Mouse (Mus musculus) thymus, adult 2 months (tissue): ENCODE measurements around the gene Kank3. TPM values are rescaled to one million over a fixed set of nuclear protein-coding genes. Genes with fewer than 3 reads are reported as not detected.
"Not testable (repeated sequence)": the region's sequence is repeated elsewhere in the genome, so short reads cannot be mapped to it uniquely, and the experiment has no call there.

Experiments used
- DNase-seq: peaks from one replicate; pipeline ENCODE4 v3.0.0; 2021
- H3K27ac ChIP-seq: fragments of 200-500 bp; 2 replicates; pipeline ENCODE4 v1.5.1; 2012; ENCODE audit warnings: low read length, control low read depth; ENCODE audit not compliant: control insufficient read depth, insufficient read depth
- H3K27me3 ChIP-seq: fragments of 200-500 bp; 2 replicates; pipeline ENCODE4 v1.6.1; 2012; ENCODE audit warnings: mild to moderate bottlenecking, low read length, moderate library complexity, mixed read lengths; ENCODE audit not compliant: control insufficient read depth, insufficient read depth
- H3K36me3 ChIP-seq: fragments of 200-500 bp; 2 replicates; pipeline ENCODE4 v1.6.1; 2012; ENCODE audit warnings: mild to moderate bottlenecking, low read length, moderate library complexity; ENCODE audit not compliant: control insufficient read depth, insufficient read depth
- H3K4me1 ChIP-seq: fragments of 200-500 bp; replicated peaks from 2 replicates; pipeline ENCODE4 v1.6.1; 2012; ENCODE audit warnings: low read length; ENCODE audit not compliant: control insufficient read depth, insufficient read depth
- H3K4me3 ChIP-seq: fragments of 200-500 bp; 2 replicates; pipeline ENCODE4 v1.5.1; 2012; ENCODE audit warnings: mild to moderate bottlenecking, low read length, control low read depth, moderate library complexity; ENCODE audit not compliant: control insufficient read depth, insufficient read depth
- CTCF ChIP-seq: fragments of 200-500 bp; IDR thresholded peaks from 2 replicates; pipeline ENCODE4 v1.5.1; 2012; ENCODE audit warnings: mild to moderate bottlenecking, control low read depth, low read length, moderate library complexity, borderline replicate concordance; ENCODE audit not compliant: control insufficient read depth, poor library complexity, insufficient read depth; ENCODE audit errors: extremely low read depth
- POLR2A ChIP-seq: fragments of 200-500 bp; IDR thresholded peaks from 2 replicates; pipeline ENCODE4 v1.6.1; 2012; ENCODE audit warnings: mild to moderate bottlenecking, low read length, control low read depth, moderate library complexity; ENCODE audit not compliant: control insufficient read depth, poor library complexity, insufficient read depth; ENCODE audit errors: extremely low read depth
- WGBS: fragments of 180-500 bp; shearing (Covaris S2); methylation state at CpG from one replicate; pipeline ENCODE4 v1.1.7; 2018; 5-methylcytosine and 5-hydroxymethylcytosine counted together
- polyA plus RNA-seq: library from polyadenylated mRNA; depleted of rRNA; stranded (reverse); fragments of >200 nt; gene quantifications from 2 replicates; pipeline ENCODE4 v1.2.3, GENCODE M21; 2012

Kank3 gene
- polyA plus RNA-seq, 1 experiment, result 29.3 TPM

DNA sequence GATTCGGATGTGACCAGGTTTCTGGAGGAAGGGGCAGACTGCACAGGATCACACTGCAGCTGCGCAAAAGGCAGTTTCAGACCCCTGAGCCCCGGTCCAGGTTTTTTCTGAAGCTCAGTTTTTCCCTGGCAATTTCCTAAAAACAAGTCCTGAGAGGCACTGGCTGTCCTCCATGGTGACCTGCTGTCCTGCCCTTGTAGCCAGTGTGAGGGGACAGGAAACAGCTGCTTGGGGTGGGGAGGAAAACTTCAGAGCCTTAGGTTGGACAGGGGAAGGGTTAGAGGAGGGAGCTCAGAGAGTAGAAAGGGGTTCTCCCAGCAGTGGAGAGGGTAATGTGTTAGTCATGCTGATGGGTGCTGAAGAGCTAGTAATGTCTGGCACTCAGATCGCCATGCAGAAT, 2.7 kb downstream of the Kank3 start:
- no peak for DNase-seq

GRCm38 (mm10) chr17:33815399-33815798, 5.1 kb downstream of the Kank3 start:
- no peak overlapping the region for H3K4me3 ChIP-seq
- DNase-seq, result no peak
- WGBS, result 92% methylated on average over 6 of the region's 6 CpGs
- peaks cover 4% of the 10 kb centered on the region; the same call in 1 of the 2 replicates for H3K27me3 ChIP-seq
- no peaks in the 10 kb centered on the region for H3K36me3 ChIP-seq
- TF ChIP-seq POLR2A (no peak), CTCF (no peak)
- no peak overlapping the region for H3K27ac ChIP-seq
- H3K4me1 ChIP-seq, result peaks cover 18% of the 10 kb centered on the region

More for the DNA sequence above, 2.7 kb downstream of the Kank3 start:
- no peak for TF ChIP-seq CTCF
- no peak for TF ChIP-seq POLR2A
- 63% methylated on average over 4 of the region's 4 CpGs for WGBS
- H3K4me1 ChIP-seq, result peaks cover 13% of the 10 kb centered on the region
- no peak overlapping the region for H3K27ac ChIP-seq
- no peak overlapping the region for H3K4me3 ChIP-seq
- peaks cover 4% of the 10 kb centered on the region; the same call in 1 of the 2 replicates for H3K27me3 ChIP-seq
- H3K36me3 ChIP-seq, result no peaks in the 10 kb centered on the region

DNA sequence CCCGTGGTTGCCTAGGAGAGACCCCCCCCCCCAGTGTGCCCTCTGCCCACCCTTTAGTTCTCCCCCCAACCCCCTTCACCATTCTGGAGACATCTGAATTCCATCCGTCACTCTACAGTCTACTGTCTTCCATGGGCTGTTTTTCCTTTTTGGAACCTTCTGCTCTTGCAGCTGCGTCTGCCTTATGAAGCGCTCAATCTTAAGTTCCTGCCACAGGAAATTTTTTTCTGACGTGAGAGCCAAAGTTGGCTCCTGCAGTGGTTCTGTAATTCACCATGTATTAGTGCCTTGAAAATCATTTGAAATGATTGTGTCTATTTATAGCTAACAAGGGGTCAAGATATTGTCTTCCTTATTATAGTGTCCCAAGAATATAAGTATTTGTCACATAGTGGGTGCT, 6.3 kb downstream of the Kank3 start:
- 69% methylated on average over 5 of the region's 5 CpGs for WGBS
- no peaks in the 10 kb centered on the region; the same call in 1 of the 2 replicates for H3K36me3 ChIP-seq
- no peak for DNase-seq
- peaks cover 13% of the 10 kb centered on the region for H3K4me1 ChIP-seq
- no peak overlapping the region for H3K27ac ChIP-seq
- H3K27me3 ChIP-seq, result no peaks in the 10 kb centered on the region; the same call in 1 of the 2 replicates
- no peak for TF ChIP-seq CTCF
- no peak for TF ChIP-seq POLR2A
- H3K4me3 ChIP-seq, result peak overlapping the region; percentile 62; the same call in 1 of the 2 replicates

DNA sequence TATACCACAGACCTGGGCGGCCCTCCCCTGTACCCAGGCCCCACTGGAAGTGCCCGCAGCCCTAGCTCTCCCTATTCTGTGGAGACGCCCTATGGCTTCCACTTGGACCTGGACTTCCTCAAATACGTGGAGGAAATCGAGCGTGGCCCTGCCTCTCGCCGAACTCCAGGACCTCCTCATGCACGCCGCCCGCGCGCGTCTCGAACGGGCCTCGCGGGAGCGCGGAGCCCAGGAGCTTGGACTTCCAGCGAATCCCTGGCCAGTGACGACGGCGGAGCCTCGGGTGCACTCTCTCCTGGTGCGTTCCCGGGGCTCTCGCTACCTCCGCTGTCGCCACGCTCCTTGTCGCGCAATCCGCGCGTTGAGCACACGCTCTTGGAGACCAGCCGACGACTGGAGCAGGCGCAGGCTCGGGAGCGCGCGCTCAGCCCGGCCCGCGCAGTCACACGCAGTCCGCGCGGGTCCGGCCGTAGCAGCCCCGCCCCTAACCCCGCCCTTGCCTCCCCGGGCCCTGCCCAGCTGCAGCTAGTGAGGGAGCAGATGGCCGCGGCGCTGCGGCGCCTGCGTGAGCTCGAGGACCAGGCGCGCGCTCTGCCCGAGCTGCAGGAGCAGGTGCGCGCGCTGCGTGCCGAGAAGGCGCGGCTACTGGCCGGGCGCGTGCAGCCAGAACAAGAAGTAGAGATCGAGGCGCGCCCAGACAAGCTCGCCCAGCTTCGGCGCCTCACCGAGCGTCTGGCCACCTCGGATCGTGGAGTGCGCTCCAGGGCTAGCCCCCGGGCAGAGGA, 7.1 kb downstream of the Kank3 start:
- Histone ChIP-seq H3K27ac (no peak overlapping the region), H3K27me3 (no peaks in the 10 kb centered on the region; the same call in 1 of the 2 replicates), H3K4me1 (peaks cover 13% of the 10 kb centered on the region), H3K4me3 (peak overlapping the region; percentile 62), H3K36me3 (peaks cover 7% of the 10 kb centered on the region)
- DNase-seq, result peak; percentile 78
- TF ChIP-seq CTCF, result peak; percentile 61; the same call in 1 of the 2 replicates
- TF ChIP-seq POLR2A, result peak; percentile 49; the same call in 1 of the 2 replicates
- under 1% methylated on average over 89 of the region's 89 CpGs for WGBS

GRCm38 (mm10) chr17:33817969-33818643, 7.8 kb downstream of the Kank3 start:
- Histone ChIP-seq H3K4me3 (peak overlapping the region; percentile 62), H3K27me3 (no peaks in the 10 kb centered on the region), H3K4me1 (peaks cover 13% of the 10 kb centered on the region), H3K36me3 (peaks cover 12% of the 10 kb centered on the region), H3K27ac (no peak overlapping the region)
- 23% methylated on average over 33 of the region's 33 CpGs for whole genome bisulfite sequencing
- TF ChIP-seq POLR2A (no peak), CTCF (no peak)
- DNase-seq, result no peak

DNA sequence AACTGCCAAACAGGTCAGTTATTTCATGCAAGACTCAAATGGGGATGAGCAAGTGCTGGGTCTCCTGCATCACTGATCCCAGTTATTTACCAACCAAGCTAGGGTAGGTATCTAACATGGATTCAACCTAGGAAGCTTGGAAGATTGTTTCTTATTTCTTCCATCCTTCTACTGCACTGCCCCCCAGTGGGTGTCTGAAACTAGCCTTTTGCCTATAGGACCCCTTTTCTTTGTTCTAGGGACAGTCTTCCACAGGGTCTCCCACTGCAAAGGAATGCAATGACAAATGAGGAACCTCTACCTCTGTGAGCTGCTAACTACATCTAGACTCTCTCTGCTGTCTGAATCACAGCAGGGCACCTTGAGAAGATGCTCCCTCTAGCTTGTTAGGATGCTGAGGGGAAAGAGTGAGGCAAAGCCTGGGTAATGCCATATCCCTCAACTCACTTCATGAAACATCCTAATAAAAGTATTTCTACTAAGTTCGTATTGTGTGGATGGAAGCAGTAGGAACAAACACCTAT, 12.2 kb downstream of the Kank3 start:
- TF ChIP-seq POLR2A, result no peak
- TF ChIP-seq CTCF, result no peak
- Histone ChIP-seq H3K4me1 (peaks cover 21% of the 10 kb centered on the region), H3K4me3 (no peak overlapping the region), H3K27ac (no peak overlapping the region), H3K36me3 (peaks cover 12% of the 10 kb centered on the region), H3K27me3 (no peaks in the 10 kb centered on the region)
- no peak for DNase-seq
- 93% methylated on average over 1 of the region's 1 CpGs for WGBS

DNA sequence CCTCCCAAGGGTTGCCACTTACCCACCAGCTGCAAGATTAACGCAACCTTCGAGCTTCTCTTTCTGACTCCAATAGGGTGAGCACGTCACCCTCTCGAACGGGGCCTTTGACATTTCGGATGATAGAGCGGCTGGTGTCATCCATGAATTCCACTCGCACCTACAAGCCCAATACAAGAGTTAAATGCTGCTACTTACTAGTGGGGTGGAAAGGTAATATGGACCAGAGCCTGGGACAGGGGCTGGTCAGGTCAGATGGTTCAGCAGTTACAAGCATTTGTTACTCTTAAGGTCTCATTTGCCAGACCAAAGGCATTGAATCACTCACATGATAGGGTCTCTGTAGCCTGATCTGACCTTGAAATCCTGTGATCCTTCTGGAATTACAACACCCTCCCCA, 12.9 kb downstream of the Kank3 start:
- 89% methylated on average over 8 of the region's 8 CpGs for WGBS
- Histone ChIP-seq H3K4me1 (peaks cover 16% of the 10 kb centered on the region), H3K36me3 (peaks cover 12% of the 10 kb centered on the region)
- not testable (repeated sequence) for H3K27me3 ChIP-seq, H3K27ac ChIP-seq, H3K4me3 ChIP-seq, DNase-seq
